Mouse (Mus musculus): Measurements from ENCODE around the gene Pi4ka. TPM values are rescaled to one million over a fixed set of nuclear protein-coding genes. Genes with fewer than 3 reads are reported as not detected.
A peak's percentile ranks its signal among the peaks of the same experiment; 100 is the strongest.

Pi4ka gene
- total RNA-seq, 4 experiments from 2014 or later, result 54.5 to 60.8 (median 58.6) TPM

DNA sequence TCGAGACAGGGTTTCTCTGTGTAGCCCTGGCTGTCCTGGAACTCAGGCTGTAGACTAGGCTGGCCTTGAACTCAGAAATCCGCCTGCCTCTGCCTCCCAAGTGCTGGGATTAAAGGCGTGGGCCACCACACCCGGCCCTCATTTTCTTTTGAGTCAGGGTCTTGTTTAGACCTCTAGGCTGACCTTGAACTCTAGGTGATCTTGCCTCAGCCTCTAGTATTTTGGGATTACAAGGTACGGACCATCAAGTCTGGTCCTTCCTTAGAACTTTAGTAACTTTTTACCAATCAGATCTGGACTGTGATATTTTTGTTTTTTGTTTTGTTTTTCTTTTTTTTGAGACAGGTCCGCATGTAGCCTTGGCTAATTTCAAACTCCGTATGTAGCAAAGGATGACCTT, 130.4 kb downstream of the Pi4ka start, which contains the start of gene Tmem191c:
Gene Tmem191c, plus strand, starts transcription at position 357 of the 400 bp plus-strand sequence.
- DNase-seq (ENCODE audit: low spot score), result no peak

DNA sequence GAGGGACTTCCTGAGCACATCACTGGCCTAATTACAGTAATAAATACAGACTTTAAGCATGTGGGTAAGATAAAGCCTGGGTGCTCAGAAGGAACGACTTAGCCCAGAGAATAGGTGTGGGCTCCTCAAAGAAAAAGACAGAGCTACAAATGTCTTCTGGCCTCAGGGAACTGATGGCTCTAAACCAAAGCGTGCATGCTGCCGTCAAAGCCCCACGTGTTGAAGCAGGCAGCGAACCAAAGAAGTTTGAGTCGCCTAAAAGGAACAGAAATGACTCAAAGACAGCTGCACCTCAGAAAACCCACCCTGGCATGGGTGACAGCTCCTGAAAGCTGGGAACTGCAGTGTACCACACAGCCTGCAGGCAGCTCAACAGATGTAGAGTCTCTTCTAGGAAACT, 134.3 kb downstream of the Pi4ka start:
- no peak for DNase-seq (ENCODE audit: low spot score)

DNA sequence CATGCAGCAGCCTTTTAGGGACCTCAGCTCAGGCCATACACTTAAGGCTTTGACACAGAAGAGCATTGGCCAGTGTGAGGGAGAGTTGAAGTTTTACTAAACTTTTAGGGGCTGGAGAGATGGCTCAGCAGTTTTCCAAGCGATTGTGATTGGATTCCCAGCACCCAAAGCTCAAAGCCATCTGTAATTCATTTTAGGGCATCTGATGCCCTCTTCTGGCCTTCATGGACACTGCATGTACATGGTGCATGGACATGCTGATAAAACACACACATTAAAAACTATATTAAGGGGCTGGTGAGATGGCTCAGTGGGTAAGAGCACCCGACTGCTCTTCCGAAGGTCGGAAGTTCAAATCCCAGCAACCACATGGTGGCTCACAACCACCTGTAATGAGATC, 135.0 kb downstream of the Pi4ka start:
- peak; percentile 42 for DNase-seq (ENCODE audit: low spot score)

GRCm38 (mm10) chr16:17269872-17270271, 136.2 kb downstream of the Pi4ka start:
- no peak for DNase-seq (ENCODE audit: low spot score)

DNA sequence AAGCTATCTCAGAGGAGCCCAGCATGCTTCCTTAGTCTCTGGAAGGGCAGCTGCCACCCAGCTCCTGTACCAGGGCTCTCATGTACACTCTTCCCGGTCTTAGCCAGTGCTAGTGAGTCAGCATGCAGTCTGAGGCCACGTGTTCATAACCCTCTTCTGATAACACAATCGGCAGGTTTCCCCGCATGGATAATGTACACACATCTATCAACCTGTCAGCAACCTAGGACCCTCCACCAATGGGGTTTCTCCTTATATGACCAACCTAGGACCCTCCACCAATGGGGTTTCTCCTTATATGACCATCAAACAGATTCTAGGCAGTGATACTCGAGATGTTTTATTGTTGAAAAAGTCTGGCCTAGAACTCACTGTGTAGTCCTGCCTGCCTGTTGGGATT, 138.2 kb downstream of the Pi4ka start:
- DNase-seq (ENCODE audit: low spot score), result no peak

- DNase-seq (ENCODE audit: low spot score), result no peak
Measured at GRCm38 (mm10) chr16:17266113-17266512, 140.0 kb downstream of the Pi4ka start.

- no peak for DNase-seq (ENCODE audit: low spot score)
Measured at GRCm38 (mm10) chr16:17261341-17261740, 144.8 kb downstream of the Pi4ka start.

DNA sequence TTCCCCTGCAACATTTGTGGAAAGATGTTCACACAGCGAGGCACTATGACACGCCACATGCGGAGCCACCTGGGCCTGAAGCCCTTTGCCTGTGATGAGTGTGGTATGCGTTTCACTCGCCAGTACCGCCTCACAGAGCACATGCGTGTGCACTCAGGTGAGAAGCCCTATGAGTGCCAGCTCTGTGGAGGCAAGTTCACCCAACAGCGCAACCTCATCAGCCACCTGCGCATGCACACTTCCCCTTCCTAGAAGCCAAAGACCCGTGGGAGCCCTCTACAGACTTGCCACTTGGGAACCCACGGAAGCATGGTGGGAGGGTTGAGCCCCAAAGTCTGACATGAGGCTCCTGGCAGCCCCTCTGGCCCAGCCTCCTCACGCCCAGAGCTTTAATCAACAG, 147.2 kb downstream of the Pi4ka start:
- no peak for DNase-seq (ENCODE audit: low spot score)

DNA sequence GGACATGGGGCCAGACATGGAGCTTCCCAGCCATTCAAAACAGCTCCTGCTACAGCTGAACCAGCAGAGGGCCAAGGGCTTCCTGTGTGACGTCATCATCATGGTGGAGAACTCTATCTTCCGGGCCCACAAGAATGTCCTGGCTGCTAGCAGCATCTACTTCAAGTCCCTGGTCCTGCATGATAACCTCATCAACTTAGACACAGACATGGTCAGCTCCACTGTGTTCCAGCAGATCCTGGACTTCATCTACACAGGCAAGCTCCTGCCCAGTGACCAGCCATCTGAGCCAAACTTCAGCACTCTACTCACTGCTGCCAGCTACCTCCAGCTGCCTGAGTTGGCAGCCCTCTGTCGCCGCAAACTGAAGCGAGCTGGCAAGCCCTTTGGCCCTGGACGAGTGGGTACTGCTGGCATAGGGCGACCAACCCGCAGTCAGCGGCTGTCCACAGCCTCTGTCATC, 148.7 kb downstream of the Pi4ka start:
- DNase-seq (ENCODE audit: low spot score), result peak; percentile 54

DNA sequence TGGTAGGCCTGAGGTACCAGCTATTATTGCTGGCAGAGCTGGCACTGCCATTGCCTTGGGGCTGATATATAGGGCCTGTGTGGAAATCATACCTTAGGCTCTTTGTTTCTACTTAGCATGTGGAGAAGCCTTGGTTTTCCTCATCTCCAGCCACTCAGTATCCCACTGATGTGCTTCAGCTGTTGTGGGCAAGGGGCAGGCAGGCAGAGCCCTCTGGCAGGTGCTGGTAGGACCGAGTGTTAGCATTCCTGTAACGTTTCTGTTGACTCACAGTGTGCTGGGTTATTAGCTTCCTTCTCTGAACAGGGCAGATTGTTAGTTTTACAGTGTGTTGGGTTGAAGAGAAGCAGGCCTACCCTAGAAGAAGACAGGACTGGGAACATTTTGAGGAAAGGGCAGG, 150.8 kb downstream of the Pi4ka start:
- no peak for DNase-seq (ENCODE audit: low spot score)

GRCm38 (mm10) chr16:17254005-17254597, 152.0 kb downstream of the Pi4ka start:
- DNase-seq (ENCODE audit: low spot score), result no peak

- DNase-seq (ENCODE audit: low spot score), result no peak
Measured at GRCm38 (mm10) chr16:17252841-17253240, 153.3 kb downstream of the Pi4ka start.

DNA sequence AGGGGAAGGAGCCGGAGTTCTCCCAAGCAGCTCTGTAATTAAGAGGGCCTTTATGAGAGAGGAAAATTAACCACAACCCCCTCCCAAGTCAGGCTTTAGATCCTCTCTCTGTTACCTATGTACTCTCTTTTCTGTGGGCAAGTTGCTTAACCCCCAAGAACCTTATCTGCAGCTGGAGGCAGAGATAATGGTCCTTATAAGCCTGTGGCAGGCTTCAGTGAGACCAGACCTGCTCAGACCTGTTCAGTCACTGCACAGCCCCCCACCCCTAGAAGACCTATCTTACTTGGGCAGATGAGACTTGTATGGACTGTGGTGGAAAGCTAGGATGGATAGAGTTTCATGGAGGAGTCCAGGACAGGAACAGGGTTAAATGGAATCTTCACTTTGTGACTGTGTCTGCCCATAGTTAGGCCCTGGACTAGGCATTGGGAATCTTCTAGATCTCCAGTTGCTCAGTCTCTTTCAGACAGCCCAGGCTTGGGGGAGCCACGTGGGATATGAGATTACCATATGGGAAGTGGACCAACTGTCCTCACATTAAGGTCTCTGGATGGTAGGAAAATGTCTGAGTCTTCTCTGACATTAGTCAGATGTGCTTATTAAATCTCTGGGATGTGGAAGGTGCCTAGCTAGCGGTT, 153.9 kb downstream of the Pi4ka start:
- DNase-seq (ENCODE audit: low spot score), result no peak

DNA sequence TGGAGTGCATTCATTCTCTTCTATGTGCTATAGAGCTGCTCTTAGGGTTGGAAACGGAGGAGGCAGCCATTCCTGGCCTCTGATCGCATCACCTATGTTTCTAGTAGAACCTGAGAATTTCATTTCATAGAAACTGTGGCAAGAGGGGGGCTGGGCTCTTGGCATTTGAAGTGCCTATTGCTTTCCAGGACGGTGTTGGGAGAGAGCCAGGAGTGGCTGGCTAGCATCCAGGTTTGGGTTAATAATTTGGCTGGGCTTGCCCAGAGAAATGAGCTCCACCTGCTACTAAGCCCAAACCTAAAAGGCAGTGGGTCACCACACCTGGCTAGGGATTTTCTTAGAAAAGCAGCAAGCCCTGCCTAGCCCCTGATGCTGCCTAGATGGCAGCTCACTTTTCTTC, 154.6 kb downstream of the Pi4ka start:
- no peak for DNase-seq (ENCODE audit: low spot score)

GRCm38 (mm10) chr16:17249135-17249534, 157.0 kb downstream of the Pi4ka start:
- DNase-seq (ENCODE audit: low spot score), result no peak

DNA sequence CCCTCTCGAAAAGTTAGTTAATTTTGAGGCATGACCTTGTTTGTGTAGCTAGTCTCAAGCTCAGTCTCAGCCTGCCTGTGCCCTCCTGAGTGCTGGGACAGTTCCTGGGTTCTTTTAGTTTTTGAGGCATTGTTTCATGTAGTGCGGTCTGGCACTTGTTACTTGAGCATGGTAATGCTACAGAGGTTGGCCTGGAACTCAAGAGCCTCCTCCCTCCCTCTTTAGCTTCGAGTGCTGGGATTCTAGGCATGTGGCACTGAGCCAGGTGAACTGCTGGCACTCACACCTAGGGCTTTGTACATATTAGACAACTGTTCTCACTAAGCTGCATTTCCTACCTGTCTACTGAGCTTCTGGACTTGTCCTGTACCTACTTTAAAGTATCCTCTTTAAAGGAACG, 158.4 kb downstream of the Pi4ka start:
- peak; percentile 21 for DNase-seq (ENCODE audit: low spot score)

- no peak for DNase-seq (ENCODE audit: low spot score)
Measured at GRCm38 (mm10) chr16:17244996-17245395, 161.1 kb downstream of the Pi4ka start.

- no peak for DNase-seq (ENCODE audit: low spot score)
Measured at GRCm38 (mm10) chr16:17243731-17244130, 162.4 kb downstream of the Pi4ka start.

GRCm38 (mm10) chr16:17239409-17239808, 166.7 kb downstream of the Pi4ka start:
- no peak for DNase-seq (ENCODE audit: low spot score)

DNA sequence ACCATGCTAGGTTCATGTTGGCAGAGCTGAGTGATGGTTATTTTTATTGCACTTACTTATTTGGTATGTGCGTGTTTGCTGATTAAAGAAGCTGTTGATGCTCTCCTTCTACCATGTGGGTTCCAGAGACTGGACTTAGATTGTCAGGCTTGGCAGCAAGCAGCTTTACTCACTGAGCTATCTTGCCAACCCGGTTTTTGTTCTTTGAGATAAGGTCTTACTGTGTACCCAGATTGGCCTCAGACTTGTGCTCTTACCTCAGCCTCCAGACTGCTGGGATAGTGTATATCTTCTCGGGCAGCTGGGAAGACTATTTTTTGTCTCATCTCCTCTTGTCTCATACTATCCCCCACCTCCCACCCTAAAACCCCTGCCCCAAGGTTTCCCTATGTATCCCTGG, 168.5 kb downstream of the Pi4ka start:
- no peak for DNase-seq (ENCODE audit: low spot score)

GRCm38 (mm10) chr16:17234916-17235665, 171.0 kb downstream of the Pi4ka start:
- DNase-seq (ENCODE audit: low spot score), result no peak

DNA sequence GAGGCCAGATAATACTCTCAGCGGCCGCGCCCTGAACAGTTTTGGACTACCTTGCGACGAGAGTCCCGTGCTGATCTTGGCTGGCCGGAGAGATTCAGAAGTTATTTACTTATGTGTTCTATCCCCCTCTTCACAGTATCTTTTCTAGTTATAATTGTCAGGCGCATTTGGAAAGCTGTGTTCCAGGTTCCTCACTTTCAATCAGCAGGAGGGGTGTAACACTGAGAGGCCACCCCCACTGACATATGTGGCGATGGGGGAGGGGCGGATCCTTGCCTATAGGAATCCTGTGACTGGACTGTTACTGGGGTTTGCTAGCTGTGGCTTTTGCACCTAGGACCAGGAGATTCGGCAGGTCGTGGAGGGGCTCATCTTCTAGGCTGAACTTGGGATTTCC, 171.6 kb downstream of the Pi4ka start:
- DNase-seq (ENCODE audit: low spot score), result no peak
